Mouse (Mus musculus) heart, adult 2 months (tissue): Measurements from ENCODE around the gene Gm527.

Experiments
- CTCF ChIP-seq: fragments of 200-600 bp; IDR thresholded peaks from 2 replicates; pipeline ENCODE4 v1.8.1; 2022; ENCODE audit warnings: antibody characterized with exemption, mild to moderate bottlenecking, moderate library complexity
- EP300 ChIP-seq: fragments of 200-500 bp; IDR thresholded peaks from 2 replicates; pipeline ENCODE4 v1.6.1; 2011; ENCODE audit warnings: low read depth, low read length, control low read depth; ENCODE audit not compliant: insufficient read depth
- POLR2A ChIP-seq: fragments of 200-500 bp; IDR thresholded peaks from 2 replicates; pipeline ENCODE4 v1.6.1; 2011; ENCODE audit warnings: mild to moderate bottlenecking, low read depth, low read length, control low read depth; ENCODE audit not compliant: insufficient read depth

GRCm38 (mm10) chr12:64871103-64871502 is 46.6 kb upstream of the Gm527 start:
- TF ChIP-seq CTCF (no peak), POLR2A (no peak), EP300 (no peak)
